Mouse (Mus musculus): ENCODE results near the gene Psap.

The Psap gene

GRCm38 (mm10) chr10:60349056-60349455, 71.6 kb downstream of the Psap start:
- DNase-seq (ENCODE audit: low spot score), result no peak

- no peak for DNase-seq (ENCODE audit: low spot score)
Measured at GRCm38 (mm10) chr10:60349644-60350043, 72.2 kb downstream of the Psap start.

- no peak for DNase-seq (ENCODE audit: low spot score)
Measured at GRCm38 (mm10) chr10:60350077-60350804, 72.8 kb downstream of the Psap start.

- no peak for DNase-seq (ENCODE audit: low spot score)
Measured at GRCm38 (mm10) chr10:60350805-60351167, 73.4 kb downstream of the Psap start.

- no peak for DNase-seq (ENCODE audit: low spot score)
Measured at GRCm38 (mm10) chr10:60351248-60351647, 73.8 kb downstream of the Psap start.

- DNase-seq (ENCODE audit: low spot score), result no peak
Measured at GRCm38 (mm10) chr10:60351761-60352455, 74.5 kb downstream of the Psap start.
